Mouse (Mus musculus) macrophage (primary cell): ENCODE results near the gene Slc36a3. TPM values are rescaled to one million over a fixed set of nuclear protein-coding genes. Genes with fewer than 3 reads are reported as not detected.

Source experiments
- H3K27ac ChIP-seq: fragments of 350-480 bp; formaldehyde crosslinking; 2 replicates; pipeline ENCODE4 v1.9.0; 2021
- H3K36me3 ChIP-seq: fragments of 350-480 bp; formaldehyde crosslinking; 2 replicates; pipeline ENCODE4 v1.9.0; 2021; ENCODE audit errors: inconsistent target
- H3K4me3 ChIP-seq: fragments of 350-480 bp; formaldehyde crosslinking; 2 replicates; pipeline ENCODE4 v1.9.0; 2021; ENCODE audit errors: inconsistent target
- H3K79me2 ChIP-seq: fragments of 350-480 bp; formaldehyde crosslinking; 2 replicates; pipeline ENCODE4 v1.9.0; 2021; ENCODE audit errors: inconsistent target
- WGBS: methylation state at CpG from one replicate; pipeline ENCODE4 v1.1.7; 2026; ENCODE audit warnings: inconsistent platforms; ENCODE audit not compliant: missing documents; 5-methylcytosine and 5-hydroxymethylcytosine counted together
- polyA plus RNA-seq: library from polyadenylated mRNA; stranded (reverse); fragments of 250-400 nt; gene quantifications from 3 replicates; pipeline ENCODE4 v1.2.4, GENCODE M21; 2018; ENCODE audit warnings: inconsistent platforms

The Slc36a3 gene
- polyA plus RNA-seq, 1 experiment from 2014 or later, result 0.10 TPM

DNA sequence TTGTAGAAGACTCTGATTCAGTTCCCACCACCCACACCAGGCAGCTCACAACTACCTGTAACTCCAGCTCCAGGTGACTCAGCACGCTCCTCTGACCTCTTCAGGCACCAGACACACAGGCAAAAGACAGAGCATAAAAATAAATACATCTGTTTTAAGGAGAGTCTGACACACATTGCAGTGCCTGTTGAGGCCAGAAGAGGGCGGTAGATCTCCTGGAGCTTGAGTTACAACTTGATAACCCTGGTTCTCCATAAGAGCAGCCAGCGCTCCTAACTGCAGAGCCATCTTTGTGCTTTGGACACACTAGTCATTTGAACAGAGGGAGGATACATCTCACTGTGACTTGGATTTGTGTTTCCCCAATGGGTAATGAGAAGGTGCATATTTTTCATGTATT lies 13.2 kb upstream of the Slc36a3 start:
- 28% methylated on average over 3 of the region's 3 CpGs for WGBS
- no peaks in the 10 kb centered on the region for H3K79me2 ChIP-seq
- no peaks in the 10 kb centered on the region for H3K36me3 ChIP-seq
- H3K4me3 ChIP-seq, result no peak overlapping the region
- no peak overlapping the region for H3K27ac ChIP-seq

GRCm38 (mm10) chr11:55162670-55163069 lies 11.2 kb upstream of the Slc36a3 start:
- H3K36me3 ChIP-seq, result no peaks in the 10 kb centered on the region
- H3K4me3 ChIP-seq, result no peak overlapping the region
- H3K27ac ChIP-seq, result no peak overlapping the region
- H3K79me2 ChIP-seq, result no peaks in the 10 kb centered on the region
- WGBS, result 51% methylated on average over 9 of the region's 9 CpGs

DNA sequence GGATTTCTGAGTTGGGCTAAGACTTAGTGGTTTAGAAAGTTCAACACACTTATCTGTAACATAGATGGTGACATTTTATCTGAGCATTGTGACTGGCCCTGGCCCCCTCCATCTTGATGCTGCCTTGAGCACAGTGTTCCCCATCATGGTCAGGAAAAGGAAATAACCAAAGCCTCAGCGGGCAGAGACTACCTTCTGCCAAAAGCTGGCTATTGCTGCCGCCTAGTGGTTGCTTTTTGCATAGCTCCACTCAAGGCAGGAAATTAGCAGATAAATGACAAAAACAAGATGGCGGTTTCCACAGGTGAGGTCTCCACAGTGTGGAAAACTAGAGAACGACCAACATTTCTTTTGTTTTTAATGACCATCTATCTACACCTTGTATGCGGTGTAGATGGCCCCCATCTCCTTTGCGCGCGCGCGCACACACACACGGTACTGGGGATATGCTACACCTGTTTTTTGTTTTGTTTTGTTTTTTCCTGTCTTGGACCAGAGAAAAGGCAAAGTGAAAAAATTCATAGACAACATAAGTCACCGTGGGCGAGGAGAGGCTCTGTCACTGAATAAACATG lies 7.4 kb upstream of the Slc36a3 start:
- Histone ChIP-seq H3K27ac (no peak overlapping the region), H3K79me2 (no peaks in the 10 kb centered on the region), H3K4me3 (no peak overlapping the region), H3K36me3 (no peaks in the 10 kb centered on the region)
- 48% methylated on average over 12 of the region's 13 CpGs for WGBS

DNA sequence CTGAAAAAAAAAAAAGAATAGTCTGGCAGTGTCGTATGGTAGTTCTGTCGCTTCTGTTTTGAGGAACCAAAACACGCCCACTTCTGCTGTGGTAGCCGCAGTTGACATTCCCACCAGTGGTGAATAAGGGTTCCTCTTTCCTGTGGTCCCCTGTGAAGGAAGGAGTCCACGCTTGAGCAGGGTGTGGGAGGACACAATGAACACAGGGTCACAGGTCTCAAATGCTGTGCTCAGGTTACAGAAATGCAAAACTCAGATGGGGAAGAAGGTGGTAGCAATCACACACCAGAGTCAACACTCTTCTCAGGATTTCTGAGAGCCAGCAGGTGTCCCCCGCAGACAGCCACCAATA lies 3.5 kb upstream of the Slc36a3 start:
- Histone ChIP-seq H3K36me3 (no peaks in the 10 kb centered on the region), H3K79me2 (no peaks in the 10 kb centered on the region), H3K27ac (peak overlapping the region; percentile 92), H3K4me3 (no peak overlapping the region; the same call in 1 of the 2 replicates)
- 0% methylated on average over 6 of the region's 6 CpGs for WGBS

- H3K36me3 ChIP-seq, result no peaks in the 10 kb centered on the region
- WGBS, result 2% methylated on average over 3 of the region's 3 CpGs
- H3K4me3 ChIP-seq, result no peak overlapping the region; the same call in 1 of the 2 replicates
- peak overlapping the region; percentile 92 for H3K27ac ChIP-seq
- H3K79me2 ChIP-seq, result no peaks in the 10 kb centered on the region
These were observed 3.0 kb upstream of the Slc36a3 start for GRCm38 (mm10) chr11:55154398-55155069.

DNA sequence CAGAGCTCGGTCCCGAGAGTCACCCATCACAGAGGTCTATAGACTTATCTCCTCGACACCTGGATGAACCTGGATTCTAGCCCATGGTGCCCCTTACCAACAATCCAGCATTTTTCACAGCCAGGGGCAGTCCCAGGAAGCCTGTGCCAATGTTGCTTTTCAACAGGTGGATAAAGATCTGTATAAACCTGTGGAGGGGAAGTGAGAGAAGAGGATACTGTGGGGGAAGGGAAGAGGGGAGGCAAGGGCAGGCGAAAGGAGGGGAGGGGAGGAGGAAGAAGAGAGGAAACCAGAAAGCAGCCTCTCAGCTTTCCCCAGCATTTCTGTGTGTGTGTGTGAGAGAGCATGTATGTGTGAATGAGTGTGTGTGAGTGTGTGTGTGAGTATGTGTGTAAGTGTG lies 3.0 kb downstream of the Slc36a3 start:
- WGBS, result 35% methylated on average over 4 of the region's 4 CpGs
- H3K27ac ChIP-seq, result peak overlapping the region; percentile 69
- no peaks in the 10 kb centered on the region for H3K79me2 ChIP-seq
- H3K36me3 ChIP-seq, result no peaks in the 10 kb centered on the region
- no peak overlapping the region for H3K4me3 ChIP-seq

DNA sequence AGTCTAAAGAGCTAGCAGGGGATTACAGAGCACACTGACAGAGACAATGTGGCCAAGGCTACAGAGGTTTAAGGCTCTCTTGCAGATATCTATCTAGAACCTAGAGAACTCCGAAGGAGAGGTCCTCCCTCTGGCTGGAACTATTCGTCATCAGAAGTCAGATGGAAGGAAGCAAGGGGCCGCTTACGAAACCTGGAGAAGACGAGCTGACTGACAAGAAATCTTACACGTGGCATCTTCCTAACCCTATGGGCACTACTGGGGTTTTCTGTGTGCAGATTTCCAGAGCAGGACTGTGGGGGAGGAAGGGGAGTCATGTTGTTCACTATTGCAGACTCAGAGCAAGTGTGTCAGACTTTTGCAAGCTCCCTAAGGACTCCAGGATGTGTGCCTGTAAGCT lies 4.1 kb downstream of the Slc36a3 start:
- Histone ChIP-seq H3K36me3 (no peaks in the 10 kb centered on the region), H3K79me2 (no peaks in the 10 kb centered on the region), H3K4me3 (no peak overlapping the region), H3K27ac (peak overlapping the region; percentile 69)
- WGBS, result 7% methylated on average over 6 of the region's 6 CpGs

- Histone ChIP-seq H3K36me3 (no peaks in the 10 kb centered on the region), H3K4me3 (no peak overlapping the region), H3K27ac (peak overlapping the region; percentile 69), H3K79me2 (no peaks in the 10 kb centered on the region)
- 100% methylated on average over 1 of the region's 1 CpGs for WGBS
These were observed 4.7 kb downstream of the Slc36a3 start for GRCm38 (mm10) chr11:55146855-55147254.

GRCm38 (mm10) chr11:55144011-55144410 lies 7.5 kb downstream of the Slc36a3 start:
- 97% methylated on average over 5 of the region's 5 CpGs for WGBS
- no peak overlapping the region for H3K4me3 ChIP-seq

DNA sequence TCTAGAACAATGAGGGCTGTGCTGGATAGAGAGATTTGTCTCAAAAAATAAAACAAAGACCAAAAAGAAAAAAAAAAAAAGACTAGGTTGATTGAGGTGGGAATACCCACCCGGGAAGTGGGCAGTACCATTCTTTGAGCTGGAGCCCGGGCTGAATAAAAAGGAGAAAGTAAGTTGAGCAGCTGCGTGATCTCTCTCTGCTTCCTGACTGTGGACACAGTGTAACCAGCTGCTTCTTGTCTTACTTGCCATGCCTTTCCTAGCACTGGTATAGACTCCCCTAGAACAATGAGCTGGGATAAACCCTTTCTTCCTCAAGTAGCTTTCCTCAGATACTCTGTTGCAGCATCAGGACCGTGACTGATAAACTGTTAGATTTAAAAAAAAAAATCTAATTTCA lies 10.0 kb downstream of the Slc36a3 start:
- Histone ChIP-seq H3K79me2 (no peaks in the 10 kb centered on the region), H3K36me3 (no peaks in the 10 kb centered on the region), H3K4me3 (no peak overlapping the region), H3K27ac (no peak overlapping the region)
- 89% methylated on average over 4 of the region's 4 CpGs for WGBS

More at GRCm38 (mm10) chr11:55144011-55144410, 7.5 kb downstream of the Slc36a3 start:
- no peaks in the 10 kb centered on the region for H3K79me2 ChIP-seq
- no peak overlapping the region for H3K27ac ChIP-seq
- H3K36me3 ChIP-seq, result no peaks in the 10 kb centered on the region

- Histone ChIP-seq H3K79me2 (no peaks in the 10 kb centered on the region), H3K36me3 (no peaks in the 10 kb centered on the region), H3K27ac (no peak overlapping the region), H3K4me3 (no peak overlapping the region)
These were observed 13.9 kb downstream of the Slc36a3 start for GRCm38 (mm10) chr11:55137646-55138045.

GRCm38 (mm10) chr11:55136770-55137547 lies 14.5 kb downstream of the Slc36a3 start:
- H3K36me3 ChIP-seq, result no peaks in the 10 kb centered on the region
- WGBS, result 31% methylated on average over 15 of the region's 15 CpGs
- H3K79me2 ChIP-seq, result no peaks in the 10 kb centered on the region
- peak overlapping the region; percentile 2; the same call in 1 of the 2 replicates for H3K27ac ChIP-seq
- no peak overlapping the region for H3K4me3 ChIP-seq

- no peaks in the 10 kb centered on the region for H3K79me2 ChIP-seq
- 82% methylated on average over 4 of the region's 5 CpGs for WGBS
These were observed 16.6 kb downstream of the Slc36a3 start for GRCm38 (mm10) chr11:55134871-55135270.

DNA sequence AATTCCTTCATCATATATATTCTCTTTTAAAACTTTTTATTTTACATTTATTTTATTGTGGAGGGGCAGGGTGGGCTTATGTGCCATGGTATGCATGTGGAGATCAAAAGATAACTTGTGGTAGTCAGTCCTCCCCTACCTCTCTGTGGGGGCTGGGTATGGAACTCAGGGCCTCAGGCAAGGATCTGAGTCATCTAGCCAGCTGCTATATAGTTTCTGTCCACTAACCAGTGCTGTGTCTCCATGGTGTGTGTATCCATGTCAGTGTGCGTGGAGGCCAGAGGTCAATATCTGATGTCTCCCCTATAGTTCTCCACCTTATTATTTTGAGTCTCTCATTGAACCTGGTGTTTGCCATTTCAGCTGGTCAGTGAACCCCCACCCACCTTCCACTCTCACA lies 17.1 kb downstream of the Slc36a3 start:
- Histone ChIP-seq H3K79me2 (no peaks in the 10 kb centered on the region), H3K36me3 (no peaks in the 10 kb centered on the region), H3K4me3 (no peak overlapping the region), H3K27ac (no peak overlapping the region)
- WGBS, result 85% methylated on average over 1 of the region's 1 CpGs

More at GRCm38 (mm10) chr11:55134871-55135270, 16.6 kb downstream of the Slc36a3 start:
- Histone ChIP-seq H3K4me3 (no peak overlapping the region), H3K27ac (no peak overlapping the region), H3K36me3 (no peaks in the 10 kb centered on the region)

GRCm38 (mm10) chr11:55133204-55133603 lies 18.3 kb downstream of the Slc36a3 start:
- WGBS, result 92% methylated on average over 1 of the region's 1 CpGs

More at GRCm38 (mm10) chr11:55133204-55133603, 18.3 kb downstream of the Slc36a3 start:
- Histone ChIP-seq H3K79me2 (no peaks in the 10 kb centered on the region), H3K27ac (no peak overlapping the region), H3K36me3 (no peaks in the 10 kb centered on the region), H3K4me3 (no peak overlapping the region)
